Mouse (Mus musculus) CH12.LX (cell line): Measurements from ENCODE around the gene Ap5z1. TPM values are rescaled to one million over a fixed set of nuclear protein-coding genes. Genes with fewer than 3 reads are reported as not detected.
A peak's percentile ranks its signal among the peaks of the same experiment; 100 is the strongest.

Experiments
- DNase-seq: peaks from one replicate; pipeline ENCODE4 v3.0.0-alpha.2; 2013; ENCODE audit errors: extremely low read depth
- H3K27ac ChIP-seq: 2 replicates; pipeline ENCODE4 v1.5.1; 2012; ENCODE audit warnings: low read depth, mild to moderate bottlenecking, control low read depth, moderate library complexity; ENCODE audit not compliant: insufficient read depth
- H3K27me3 ChIP-seq: replicated peaks from 2 replicates; pipeline ENCODE3; 2012; ENCODE audit warnings: inconsistent platforms
- H3K36me3 ChIP-seq, 2 experiments: replicated peaks in 1 of 2; 2 replicates each; pipeline versions ENCODE3 to v1.6.1; 2012; ENCODE audit warnings: inconsistent platforms in 1 of 2, low read length in 1 of 2, mild to moderate bottlenecking in 1 of 2, mixed read lengths in 1 of 2, moderate library complexity in 1 of 2; ENCODE audit not compliant: control insufficient read depth in 1 of 2, insufficient read depth in 1 of 2
- H3K4me1 ChIP-seq, 2 experiments: 2 replicates each; pipeline ENCODE4 v1.6.1; 2012; ENCODE audit warnings: inconsistent platforms in 1 of 2, moderate library complexity in 1 of 2; ENCODE audit not compliant: insufficient read depth in 2 of 2, control insufficient read depth in 1 of 2
- H3K4me2 ChIP-seq: 2 replicates; pipeline ENCODE4 v1.6.1; 2012; ENCODE audit warnings: low read depth, mild to moderate bottlenecking, control low read depth; ENCODE audit not compliant: poor library complexity, insufficient read depth, severe bottlenecking
- H3K4me3 ChIP-seq, 3 experiments: fragments of 150-350 bp in 1 of 3; sonication (generic) in 1 of 3; replicated peaks in 1 of 3; 2 replicates each; pipeline versions ENCODE3 to v1.5.1; 2011 to 2012; ENCODE audit warnings: low read depth in 2 of 3, low read length in 2 of 3, mild to moderate bottlenecking in 2 of 3, moderate library complexity in 2 of 3, control low read depth in 1 of 3, improper control_type of control experiment in 1 of 3, inconsistent platforms in 1 of 3, mixed read lengths in 1 of 3; ENCODE audit not compliant: poor library complexity in 1 of 3
- H3K79me2 ChIP-seq: replicated peaks from 2 replicates; pipeline ENCODE4 v1.6.1; 2012; ENCODE audit warnings: mild to moderate bottlenecking, moderate library complexity; ENCODE audit not compliant: control insufficient read depth, poor library complexity, insufficient read depth, severe bottlenecking; ENCODE audit errors: extremely low read depth
- H3K9ac ChIP-seq: 2 replicates; pipeline ENCODE4 v1.6.1; 2012; ENCODE audit warnings: low read depth, mild to moderate bottlenecking, control low read depth, moderate library complexity; ENCODE audit not compliant: insufficient read depth
- H3K9me3 ChIP-seq: replicated peaks from 2 replicates; pipeline ENCODE3; 2012; ENCODE audit warnings: low read length, inconsistent platforms, mixed read lengths
- BHLHE40 ChIP-seq: IDR thresholded peaks from 2 replicates; pipeline ENCODE4 v1.6.1; 2011; ENCODE audit warnings: mild to moderate bottlenecking, low read depth, low read length, improper control_type of control experiment
- CHD1 ChIP-seq: IDR thresholded peaks from 2 replicates; pipeline ENCODE4 v1.6.1; 2012; ENCODE audit warnings: low read depth, low read length, improper control_type of control experiment, inconsistent platforms
- CHD2 ChIP-seq: IDR thresholded peaks from 2 replicates; pipeline ENCODE4 v1.6.1; 2011; ENCODE audit warnings: low read length, improper control_type of control experiment
- CTCF ChIP-seq, 2 experiments: IDR thresholded peaks in 1 of 2; conservative IDR thresholded peaks in 1 of 2; 2 replicates each; pipeline ENCODE4 v1.5.1; 2011 to 2012; ENCODE audit warnings: low read depth in 2 of 2, low read length in 2 of 2, improper control_type of control experiment in 1 of 2, inconsistent platforms in 1 of 2, mild to moderate bottlenecking in 1 of 2, moderate library complexity in 1 of 2
- E2F4 ChIP-seq: IDR thresholded peaks from 2 replicates; pipeline ENCODE4 v1.6.1; 2011; ENCODE audit warnings: low read depth, low read length, improper control_type of control experiment; ENCODE audit not compliant: insufficient replicate concordance
- ELF1 ChIP-seq: IDR thresholded peaks from 2 replicates; pipeline ENCODE4 v1.6.1; 2014; ENCODE audit warnings: low read depth, mild to moderate bottlenecking, inconsistent platforms, low read length, improper control_type of control experiment
- EP300 ChIP-seq: IDR thresholded peaks from 2 replicates; pipeline ENCODE4 v1.6.1; 2011; ENCODE audit warnings: low read length, improper control_type of control experiment
- ETS1 ChIP-seq: conservative IDR thresholded peaks from 2 replicates; pipeline ENCODE4 v1.6.1; 2012; ENCODE audit warnings: low read depth, mild to moderate bottlenecking, inconsistent platforms, low read length, improper control_type of control experiment, moderate library complexity
- GABPA ChIP-seq: IDR thresholded peaks from 2 replicates; pipeline ENCODE4 v1.6.1; 2012; ENCODE audit warnings: low read depth, low read length, improper control_type of control experiment, inconsistent platforms; ENCODE audit not compliant: insufficient replicate concordance
- HCFC1 ChIP-seq: IDR thresholded peaks from 2 replicates; pipeline ENCODE4 v1.6.1; 2012; ENCODE audit warnings: low read depth, mild to moderate bottlenecking, inconsistent platforms, low read length, improper control_type of control experiment
- IRF4 ChIP-seq: IDR thresholded peaks from 2 replicates; pipeline ENCODE4 v1.6.1; 2014; ENCODE audit warnings: low read depth, mild to moderate bottlenecking, inconsistent platforms, low read length, improper control_type of control experiment
- JUN ChIP-seq: IDR thresholded peaks from 2 replicates; pipeline ENCODE4 v1.6.1; 2011; ENCODE audit warnings: low read depth, mild to moderate bottlenecking, low read length, improper control_type of control experiment, moderate library complexity; ENCODE audit not compliant: insufficient read depth
- JUND ChIP-seq: conservative IDR thresholded peaks from 2 replicates; pipeline ENCODE4 v1.6.1; 2011; ENCODE audit warnings: low read depth, low read length, improper control_type of control experiment
- KAT2A ChIP-seq: IDR thresholded peaks from 2 replicates; pipeline ENCODE4 v1.6.1; 2012; ENCODE audit warnings: low read length, improper control_type of control experiment, inconsistent platforms; ENCODE audit not compliant: insufficient replicate concordance
- MAFK ChIP-seq: IDR thresholded peaks from 2 replicates; pipeline ENCODE4 v1.6.1; 2011; ENCODE audit warnings: low read length, improper control_type of control experiment; ENCODE audit not compliant: insufficient replicate concordance
- MAX ChIP-seq: IDR thresholded peaks from 2 replicates; pipeline ENCODE4 v1.6.1; 2011; ENCODE audit warnings: low read length, improper control_type of control experiment
- MAZ ChIP-seq: IDR thresholded peaks from 2 replicates; pipeline ENCODE4 v1.6.1; 2012; ENCODE audit warnings: low read depth, mild to moderate bottlenecking, inconsistent platforms, low read length, improper control_type of control experiment, moderate library complexity
- MEF2A ChIP-seq: IDR thresholded peaks from 2 replicates; pipeline ENCODE4 v1.6.1; 2014; ENCODE audit warnings: low read depth, mild to moderate bottlenecking, inconsistent platforms, low read length, improper control_type of control experiment, borderline replicate concordance
- MXI1 ChIP-seq: IDR thresholded peaks from 2 replicates; pipeline ENCODE4 v1.6.1; 2011; ENCODE audit warnings: mild to moderate bottlenecking, low read depth, low read length, improper control_type of control experiment
- MYC ChIP-seq: IDR thresholded peaks from 2 replicates; pipeline ENCODE4 v1.6.1; 2011; ENCODE audit warnings: low read depth, mild to moderate bottlenecking, improper control_type of control experiment, low read length
- NELFE ChIP-seq: IDR thresholded peaks from 2 replicates; pipeline ENCODE4 v1.6.1; 2011; ENCODE audit warnings: low read depth, low read length, improper control_type of control experiment
- NRF1 ChIP-seq: IDR thresholded peaks from 2 replicates; pipeline ENCODE4 v1.6.1; 2014; ENCODE audit warnings: low read depth, mild to moderate bottlenecking, inconsistent platforms, low read length, improper control_type of control experiment, moderate library complexity
- PAX5 ChIP-seq: IDR thresholded peaks from 2 replicates; pipeline ENCODE4 v1.6.1; 2012; ENCODE audit warnings: low read length, inconsistent platforms, mixed read lengths
- POLR2A ChIP-seq: IDR thresholded peaks from 2 replicates; pipeline ENCODE4 v1.6.1; 2011; ENCODE audit warnings: low read depth, mild to moderate bottlenecking, improper control_type of control experiment, low read length
- POLR2AphosphoS2 ChIP-seq: IDR thresholded peaks from 2 replicates; pipeline ENCODE4 v1.6.1; 2011; ENCODE audit warnings: low read depth, low read length, improper control_type of control experiment
- RAD21 ChIP-seq: IDR thresholded peaks from 2 replicates; pipeline ENCODE4 v1.6.1; 2011; ENCODE audit warnings: low read depth, mild to moderate bottlenecking, low read length, improper control_type of control experiment, moderate library complexity
- RCOR1 ChIP-seq: conservative IDR thresholded peaks from 2 replicates; pipeline ENCODE4 v1.6.1; 2012; ENCODE audit warnings: low read depth, mild to moderate bottlenecking, inconsistent platforms, low read length, improper control_type of control experiment
- SIN3A ChIP-seq: IDR thresholded peaks from 2 replicates; pipeline ENCODE4 v1.6.1; 2012; ENCODE audit warnings: low read length, improper control_type of control experiment, inconsistent platforms
- SMC3 ChIP-seq: IDR thresholded peaks from 2 replicates; pipeline ENCODE4 v1.6.1; 2011; ENCODE audit warnings: low read depth, low read length, improper control_type of control experiment
- TBP ChIP-seq: conservative IDR thresholded peaks from 2 replicates; pipeline ENCODE4 v1.6.1; 2011; ENCODE audit warnings: low read depth, low read length, improper control_type of control experiment
- TCF12 ChIP-seq: IDR thresholded peaks from 2 replicates; pipeline ENCODE4 v1.6.1; 2014; ENCODE audit warnings: low read depth, mild to moderate bottlenecking, inconsistent platforms, low read length, improper control_type of control experiment
- UBTF ChIP-seq: IDR thresholded peaks from 2 replicates; pipeline ENCODE4 v1.6.1; 2012; ENCODE audit warnings: low read depth, mild to moderate bottlenecking, inconsistent platforms, low read length, improper control_type of control experiment, moderate library complexity
- USF1 ChIP-seq: IDR thresholded peaks from 2 replicates; pipeline ENCODE4 v1.6.1; 2014; ENCODE audit warnings: low read depth, mild to moderate bottlenecking, inconsistent platforms, low read length, improper control_type of control experiment
- USF2 ChIP-seq: conservative IDR thresholded peaks from 2 replicates; pipeline ENCODE4 v1.6.1; 2011; ENCODE audit warnings: low read depth, low read length, improper control_type of control experiment
- ZC3H11A ChIP-seq: IDR thresholded peaks from 2 replicates; pipeline ENCODE4 v1.6.1; 2012; ENCODE audit warnings: low read depth, mild to moderate bottlenecking, inconsistent platforms, low read length, improper control_type of control experiment
- ZKSCAN1 ChIP-seq: IDR thresholded peaks from 2 replicates; pipeline ENCODE4 v1.6.1; 2012; ENCODE audit warnings: low read depth, inconsistent platforms, low read length, improper control_type of control experiment, borderline replicate concordance
- ZMIZ1 ChIP-seq: IDR thresholded peaks from 2 replicates; pipeline ENCODE4 v1.6.1; 2012; ENCODE audit warnings: low read depth, mild to moderate bottlenecking, inconsistent platforms, low read length, improper control_type of control experiment
- ZNF384 ChIP-seq: IDR thresholded peaks from 2 replicates; pipeline ENCODE4 v1.6.1; 2012; ENCODE audit warnings: low read depth, low read length, improper control_type of control experiment, inconsistent platforms
- dilution Hi-C: fragments of 300-500 bp; cut with MboI; formaldehyde crosslinking; loops from 2 replicates; pipeline ENCODE4 v1.14.3; 2020; ENCODE audit warnings: low sequenced_read_pairs; ENCODE audit not compliant: extremely low pct_unique_long_range_greater_than_20kb, extremely low pct_ligation_motif_present
- in situ Hi-C: fragments of 300-500 bp; cut with MboI; formaldehyde crosslinking; loops from 3 replicates; pipeline ENCODE4 v1.14.3; 2019; ENCODE audit warnings: low sequenced_read_pairs, low pct_ligation_motif_present, low pct_unique_long_range_greater_than_20kb, mixed read lengths
- polyA plus RNA-seq: library from polyadenylated mRNA; unstranded; fragments of >175 nt; gene quantifications from 2 replicates; pipeline ENCODE4 v1.2.1, GENCODE M21; 2012; ENCODE audit warnings: low read depth; ENCODE audit not compliant: insufficient read length
- total RNA-seq, 2 experiments: library from RNA; depleted of rRNA; stranded (reverse); fragments of 300-350 nt in 1 of 2; fragments of >200 nt in 1 of 2; gene quantifications; 2 replicates each; pipeline ENCODE4 v1.2.3; 2012 to 2014

The Ap5z1 gene
- total and polyA plus RNA-seq, 3 experiments = 3.1 to 18.7 (median 11.3) TPM

DNA sequence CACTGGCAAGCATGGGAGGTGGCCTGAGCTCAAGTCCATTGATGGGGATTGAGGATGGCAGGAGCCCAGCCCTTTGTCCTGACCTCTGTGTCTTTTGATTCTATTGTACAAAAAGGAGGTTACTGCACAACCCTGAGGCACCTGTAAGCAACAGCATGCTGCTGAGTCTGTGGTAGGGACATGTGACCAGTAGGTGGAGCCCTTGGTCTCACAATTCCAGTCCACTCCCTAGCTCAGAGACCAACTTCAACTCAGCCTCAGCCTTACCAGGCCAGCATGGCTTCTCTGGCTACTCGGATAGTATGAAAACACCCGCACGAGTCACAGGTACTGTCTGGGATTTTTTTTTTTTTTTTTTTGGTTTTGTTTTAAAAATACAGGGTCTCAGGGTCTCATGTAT, 38.7 kb downstream of the Ap5z1 start:
- Histone ChIP-seq H3K27ac (no peak overlapping the region), H3K4me2 (no peak overlapping the region), H3K4me1 (peaks cover 0 to 12% of the 10 kb centered on the region in 2 experiments; a peak in 2 of 4 replicates), H3K27me3 (peaks cover 34% of the 10 kb centered on the region), H3K9ac (no peak overlapping the region), H3K79me2 (no peaks in the 10 kb centered on the region), H3K4me3 (no peak overlapping the region), H3K36me3 (no peaks in the 10 kb centered on the region), H3K9me3 (no peaks in the 10 kb centered on the region)
- no peak for TF ChIP-seq TCF12
- no peak for TF ChIP-seq TBP
- no peak for TF ChIP-seq ZMIZ1
- TF ChIP-seq BHLHE40 = no peak
- no peak for TF ChIP-seq KAT2A
- TF ChIP-seq RAD21 = peak; percentile 83
- TF ChIP-seq MAZ = no peak
- peak; percentile 76 for TF ChIP-seq SMC3
- TF ChIP-seq MXI1 = no peak
- TF ChIP-seq GABPA = no peak
- no peak for TF ChIP-seq UBTF
- no peak for TF ChIP-seq EP300
- TF ChIP-seq NELFE = no peak
- TF ChIP-seq NRF1 = no peak
- TF ChIP-seq CHD2 = no peak
- 0 out of 2 replicates have a peak, but pooled peaks have one; percentile 41 for TF ChIP-seq MYC
- no peak for TF ChIP-seq RCOR1
- peak; percentile 80 to 94 for TF ChIP-seq CTCF (conservative IDR thresholded peaks at IDR 0.05 in 1 of 2, IDR thresholded peaks at IDR 0.05 in 1 of 2; ENCODE audit: low read depth in 2 of 2, low read length in 2 of 2)
- no peak for TF ChIP-seq SIN3A
- no peak for TF ChIP-seq POLR2AphosphoS2
- TF ChIP-seq ETS1 = no peak
- no peak for TF ChIP-seq ZC3H11A
- no peak for TF ChIP-seq MEF2A
- no peak for TF ChIP-seq PAX5
- TF ChIP-seq JUND = no peak
- no peak for TF ChIP-seq POLR2A
- no peak for TF ChIP-seq ZNF384
- no peak for TF ChIP-seq HCFC1
- peak; percentile 15; the same call in 1 of the 2 replicates for TF ChIP-seq USF1
- no peak; the same call in 1 of the 2 replicates for TF ChIP-seq USF2
- no peak for TF ChIP-seq MAFK
- TF ChIP-seq CHD1 = no peak
- no peak for TF ChIP-seq ZKSCAN1
- no peak for TF ChIP-seq E2F4
- TF ChIP-seq JUN = no peak
- TF ChIP-seq ELF1 = no peak
- peak; percentile 71 for TF ChIP-seq MAX
- no peak for TF ChIP-seq IRF4
- dilution Hi-C loops = no loop called here
- in situ Hi-C loops = loop anchor here (5.0 to 25.0 kb wide), 3 partner anchors 72 to 360 kb away; no protein-coding TSS in a partner anchor
- peak; percentile 86 for DNase-seq
